Mouse (Mus musculus) lung, postnatal 0 days (tissue): ENCODE data around the gene Zbtb16.

Experiments used
- CTCF ChIP-seq: IDR thresholded peaks from 2 replicates; pipeline ENCODE4 v1.5.1; 2016; ENCODE audit warnings: antibody characterized with exemption, mild to moderate bottlenecking
- EP300 ChIP-seq: IDR thresholded peaks from 2 replicates; pipeline ENCODE4 v1.6.1; 2016; ENCODE audit warnings: antibody characterized with exemption, mild to moderate bottlenecking, control low read depth

- TF ChIP-seq EP300: no peak
- TF ChIP-seq CTCF: no peak
These were observed 139.1 kb downstream of the Zbtb16 start for GRCm38 (mm10) chr9:48696731-48697469.
